Mouse (Mus musculus): Measurements from ENCODE around the gene Snrpb2. TPM values are rescaled to one million over a fixed set of nuclear protein-coding genes. Genes with fewer than 3 reads are reported as not detected.
A peak's percentile ranks its signal among the peaks of the same experiment; 100 is the strongest.

Gene Snrpb2
- 88.6 and 93.2 TPM in 2 replicates for polyA plus RNA-seq (2016; fragmentation: Nextera tagmentation; extraction: Ambion mirVana)

DNA sequence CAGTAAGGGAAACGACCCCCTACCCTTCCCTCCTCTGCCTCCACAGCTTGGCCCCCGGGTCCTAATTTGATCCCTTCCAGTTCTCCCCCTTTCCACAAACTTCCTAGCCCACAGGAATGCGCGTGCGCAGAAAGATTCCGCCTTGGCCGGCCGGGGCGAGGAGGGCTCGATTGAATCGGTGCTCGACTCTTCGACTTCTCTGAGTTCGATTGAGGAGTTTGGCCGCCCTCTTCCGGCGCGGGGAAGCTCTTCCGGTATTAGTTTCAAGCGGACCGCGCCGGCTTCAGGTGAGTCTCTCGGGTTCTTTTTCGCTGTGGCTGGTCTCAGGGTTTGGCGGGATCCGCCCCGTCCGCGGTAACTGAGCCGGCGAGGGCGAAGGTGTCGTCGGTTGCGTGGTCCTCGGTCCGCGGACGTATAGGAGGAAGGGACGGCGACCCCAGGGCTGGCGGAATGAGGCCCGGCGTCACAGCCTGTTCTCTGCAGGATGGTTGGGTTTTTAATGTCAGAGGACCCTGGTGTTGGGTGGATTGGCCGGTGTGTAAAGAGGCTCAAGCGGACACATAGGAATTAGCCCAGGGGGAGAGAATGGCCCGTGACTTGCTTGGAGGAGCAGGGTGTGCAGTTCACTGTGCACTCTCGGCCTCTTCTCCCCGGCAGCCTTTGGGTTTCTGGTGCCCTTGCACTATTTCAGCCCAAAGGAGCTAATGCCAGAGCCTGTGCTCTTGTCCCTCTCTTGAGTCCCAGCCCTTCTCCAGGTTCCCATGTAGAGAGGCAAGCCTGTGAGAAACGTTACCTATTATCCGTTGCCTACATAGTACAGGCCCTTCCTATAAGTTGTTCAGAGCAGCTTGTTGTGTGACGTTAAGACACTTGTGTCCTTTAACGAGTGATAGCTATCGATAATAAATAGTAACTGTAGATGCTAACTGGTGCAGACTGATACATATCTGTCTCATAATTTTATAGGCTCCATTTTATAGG lies at the start of gene Snrpb2:
Gene Snrpb2, plus strand, starts transcription at position 228 of the 981 bp plus-strand sequence.
- no peak within 1 kb of the TSS for H3K27ac ChIP-seq

DNA sequence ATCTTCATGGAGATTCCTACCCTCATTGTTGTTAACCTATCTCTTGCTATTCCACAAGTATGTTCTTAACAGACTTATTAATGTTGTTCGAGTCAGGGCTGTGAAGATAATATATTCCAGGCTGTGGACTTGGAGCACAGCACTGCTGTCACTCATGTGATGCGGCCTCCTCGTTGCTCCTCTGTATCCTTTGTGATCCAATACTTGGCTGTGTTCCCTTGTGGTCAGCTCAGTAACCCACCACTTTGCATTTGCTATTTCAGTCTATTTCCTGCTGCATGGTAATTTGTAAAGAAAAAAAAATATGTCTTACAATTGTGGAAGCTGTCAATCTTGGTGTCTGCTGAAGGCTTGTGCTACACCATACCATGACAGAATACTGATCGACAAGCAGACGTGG lies 49.8 kb upstream of the Snrpb2 start:
- no peaks in the 10 kb centered on the region for H3K36me3 ChIP-seq
- no peaks in the 10 kb centered on the region for H3K9me3 ChIP-seq
- H3K27me3 ChIP-seq (replicated peaks) = no peaks in the 10 kb centered on the region
- H3K9ac ChIP-seq = no peak overlapping the region
- H3K4me2 ChIP-seq (replicated peaks) = no peak overlapping the region
- 87% methylated on average over 5 of the region's 5 CpGs for WGBS
- H3K27ac ChIP-seq = no peak overlapping the region
- no peak for ATAC-seq (ENCODE audit: low FRiP score, low read depth)
- H3K4me3 ChIP-seq = no peak overlapping the region
- H3K4me1 ChIP-seq = no peaks in the 10 kb centered on the region; the same call in 1 of the 2 replicates

More for the DNA sequence above, at the start of gene Snrpb2:
- H3K9me3 ChIP-seq = no peaks in the 10 kb centered on the region
- peaks cover 20% of the 10 kb centered on the region for H3K36me3 ChIP-seq
- peak within 1 kb of the TSS; percentile 87 for H3K9ac ChIP-seq
- peak within 1 kb of the TSS; percentile 81 for H3K4me2 ChIP-seq (replicated peaks)
- H3K4me3 ChIP-seq = peak within 1 kb of the TSS; percentile 93
- peaks cover 5% of the 10 kb centered on the region for H3K4me1 ChIP-seq
- H3K27me3 ChIP-seq (replicated peaks) = no peaks in the 10 kb centered on the region
- 2% methylated on average over 55 of the region's 55 CpGs for WGBS
- ATAC-seq (ENCODE audit: low FRiP score, low read depth) = peak; percentile 88

DNA sequence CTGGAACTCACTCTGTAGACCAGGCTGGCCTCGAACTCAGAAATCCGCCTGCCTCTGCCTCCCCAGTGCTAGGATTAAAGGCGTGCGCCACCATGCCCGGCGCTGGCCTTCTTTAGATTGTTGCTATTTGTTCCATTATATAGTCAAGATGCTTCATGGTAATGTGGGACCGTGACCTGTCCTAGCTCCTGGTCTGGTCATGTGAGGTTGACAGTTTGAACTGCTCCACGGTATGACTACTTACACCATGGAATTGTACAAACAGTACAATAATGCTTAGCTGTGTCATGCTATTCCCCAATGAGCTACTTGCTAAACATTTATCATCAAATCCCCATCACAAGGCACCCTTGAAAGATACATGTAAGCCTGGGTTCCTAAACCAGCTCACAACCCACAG lies 44.8 kb upstream of the Snrpb2 start:
- Histone ChIP-seq H3K9ac (no peak overlapping the region), H3K9me3 (no peaks in the 10 kb centered on the region), H3K27ac (peak overlapping the region; percentile 1; the same call in 1 of the 2 replicates)

DNA sequence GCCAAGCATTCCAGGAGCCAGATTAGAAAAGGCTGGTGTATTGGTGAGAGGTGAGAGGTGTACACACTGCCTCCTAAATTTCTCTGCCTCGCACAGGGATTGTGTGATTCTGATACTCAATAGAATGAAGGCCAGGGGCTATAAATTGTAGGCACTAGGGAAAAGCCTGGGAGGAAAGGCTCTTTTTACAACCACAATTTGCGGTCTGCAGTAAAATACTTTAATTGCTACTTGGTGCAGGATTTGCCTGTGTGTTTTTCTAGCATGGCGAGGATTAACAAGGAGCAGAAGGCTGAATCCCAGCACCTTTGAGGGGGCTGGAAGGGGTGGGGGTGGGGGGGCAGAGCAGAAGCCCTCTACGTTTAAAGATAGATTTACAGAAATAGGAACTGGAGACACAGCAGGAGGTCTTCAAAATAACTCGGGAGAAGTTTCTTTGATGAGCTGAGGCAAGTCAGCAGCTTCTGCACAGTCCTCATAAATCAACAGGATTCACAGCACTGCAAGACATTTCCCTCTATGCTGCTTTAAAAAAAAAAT lies 44.2 kb upstream of the Snrpb2 start:
- peak overlapping the region; percentile 24; the same call in 1 of the 2 replicates for H3K4me2 ChIP-seq (replicated peaks)
- H3K9me3 ChIP-seq = no peaks in the 10 kb centered on the region
- H3K27ac ChIP-seq = peak overlapping the region; percentile 1; the same call in 1 of the 2 replicates
- peaks cover 21% of the 10 kb centered on the region for H3K4me1 ChIP-seq
- H3K27me3 ChIP-seq (replicated peaks) = no peaks in the 10 kb centered on the region
- WGBS = 5% methylated on average over 5 of the region's 5 CpGs
- no peak overlapping the region for H3K4me3 ChIP-seq
- ATAC-seq (ENCODE audit: low FRiP score, low read depth) = peak; percentile 69
- H3K9ac ChIP-seq = no peak overlapping the region
- no peaks in the 10 kb centered on the region for H3K36me3 ChIP-seq

More for the DNA sequence above, 44.8 kb upstream of the Snrpb2 start:
- H3K4me1 ChIP-seq = peaks cover 21% of the 10 kb centered on the region
- H3K4me2 ChIP-seq (replicated peaks) = no peak overlapping the region
- H3K4me3 ChIP-seq = no peak overlapping the region
- no peaks in the 10 kb centered on the region for H3K36me3 ChIP-seq
- H3K27me3 ChIP-seq (replicated peaks) = no peaks in the 10 kb centered on the region
- ATAC-seq (ENCODE audit: low FRiP score, low read depth) = no peak
- 93% methylated on average over 8 of the region's 8 CpGs for WGBS

DNA sequence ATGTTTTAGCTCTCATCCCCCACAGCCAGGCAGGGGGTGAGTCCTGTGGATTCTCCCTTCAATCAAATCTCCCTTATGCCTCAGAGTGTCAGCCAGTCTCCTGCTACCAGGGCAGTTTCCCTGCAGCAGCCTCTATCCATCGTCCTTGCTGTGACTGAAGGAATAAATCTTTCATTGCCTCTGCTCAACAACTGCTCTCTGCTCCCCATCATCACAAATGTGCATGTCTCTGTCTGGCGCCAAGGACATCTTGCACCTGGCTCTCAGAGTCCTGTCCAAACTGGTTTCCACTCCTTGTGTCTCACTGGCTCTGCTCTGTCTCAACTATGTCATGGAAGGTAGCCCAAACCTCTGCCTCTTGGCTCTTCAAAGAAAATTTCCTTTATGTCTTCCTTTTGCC lies 43.1 kb upstream of the Snrpb2 start:
- 18% methylated on average over 2 of the region's 2 CpGs for WGBS
- no peaks in the 10 kb centered on the region for H3K9me3 ChIP-seq
- H3K4me1 ChIP-seq = peaks cover 21% of the 10 kb centered on the region
- no peak overlapping the region for H3K27ac ChIP-seq
- H3K36me3 ChIP-seq = no peaks in the 10 kb centered on the region
- no peak overlapping the region for H3K4me2 ChIP-seq (replicated peaks)
- peak; percentile 54; the same call in 1 of the 2 replicates for ATAC-seq (ENCODE audit: low FRiP score, low read depth)
- H3K4me3 ChIP-seq = no peak overlapping the region
- H3K27me3 ChIP-seq (replicated peaks) = no peaks in the 10 kb centered on the region
- no peak overlapping the region for H3K9ac ChIP-seq

DNA sequence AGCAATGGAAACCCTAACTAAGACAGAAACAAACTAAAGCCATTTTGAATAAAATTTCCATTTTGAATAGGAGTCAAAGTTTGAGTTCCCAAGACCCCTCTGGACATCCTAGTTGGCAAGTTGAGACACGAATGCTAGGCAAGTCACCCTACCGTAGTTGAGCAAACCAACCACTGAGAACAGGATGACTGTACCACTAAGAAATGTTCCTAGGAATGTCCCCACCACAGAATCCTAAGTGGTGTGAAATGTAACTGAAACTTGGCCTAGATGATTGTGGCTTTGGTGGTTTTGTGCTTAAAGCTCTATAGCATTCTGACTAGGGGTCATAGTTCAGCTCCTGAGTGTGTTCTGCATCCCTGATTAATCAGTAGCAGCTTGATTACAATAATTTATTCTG lies 39.5 kb upstream of the Snrpb2 start:
- 90% methylated on average over 2 of the region's 2 CpGs for WGBS
- Histone ChIP-seq H3K9ac (no peak overlapping the region), H3K27ac (no peak overlapping the region), H3K4me3 (no peak overlapping the region), H3K4me1 (peaks cover 19% of the 10 kb centered on the region), H3K9me3 (no peaks in the 10 kb centered on the region), H3K27me3 (replicated peaks) (no peaks in the 10 kb centered on the region), H3K36me3 (no peaks in the 10 kb centered on the region), H3K4me2 (replicated peaks) (no peak overlapping the region)
- ATAC-seq (ENCODE audit: low FRiP score, low read depth) = no peak

DNA sequence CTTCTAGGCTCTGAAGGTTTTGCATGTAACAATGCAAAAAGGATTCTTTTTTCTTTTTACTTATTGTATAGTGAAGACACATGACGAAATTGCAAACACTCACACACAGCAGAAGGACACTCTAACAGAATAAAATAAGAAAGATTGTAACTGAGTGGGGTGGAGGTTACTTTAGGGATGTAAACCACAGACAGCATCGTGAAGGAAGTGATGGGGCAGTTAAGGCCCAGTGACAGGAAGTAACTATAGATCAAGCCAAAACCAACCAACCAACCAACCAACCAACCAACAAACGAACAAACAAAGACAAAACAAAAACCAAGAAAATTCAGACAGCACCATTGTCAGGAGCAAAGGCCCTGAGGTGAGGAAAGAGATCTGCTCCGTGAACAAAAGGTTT lies 38.6 kb upstream of the Snrpb2 start:
- 80% methylated on average over 4 of the region's 4 CpGs for WGBS
- no peaks in the 10 kb centered on the region for H3K36me3 ChIP-seq

DNA sequence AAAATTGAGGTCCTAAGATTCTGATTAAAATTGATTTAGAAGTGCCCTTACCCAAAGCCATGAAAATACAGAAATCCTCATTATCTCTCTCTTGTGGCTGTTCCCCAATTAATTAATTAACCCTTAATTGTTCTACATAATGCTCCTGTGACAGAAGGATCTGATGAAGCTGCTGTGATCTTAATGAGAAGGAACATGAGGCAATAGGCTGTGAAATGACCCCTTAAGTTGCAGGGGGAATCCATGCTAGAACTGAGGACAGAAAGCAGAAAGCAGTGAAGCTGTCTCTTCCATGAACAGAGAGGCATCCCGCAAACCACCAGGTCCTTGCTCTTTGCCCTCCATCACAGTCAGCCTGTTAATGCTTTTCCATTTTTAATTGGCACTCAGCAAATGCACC lies 31.6 kb upstream of the Snrpb2 start:
- Histone ChIP-seq H3K36me3 (no peaks in the 10 kb centered on the region), H3K27me3 (replicated peaks) (no peaks in the 10 kb centered on the region), H3K4me3 (no peak overlapping the region), H3K9me3 (no peaks in the 10 kb centered on the region), H3K4me2 (replicated peaks) (no peak overlapping the region), H3K27ac (no peak overlapping the region), H3K4me1 (peaks cover 10% of the 10 kb centered on the region), H3K9ac (no peak overlapping the region)
- WGBS = 66% methylated on average over 1 of the region's 1 CpGs
- ATAC-seq (ENCODE audit: low FRiP score, low read depth) = no peak

More for the DNA sequence above, 38.6 kb upstream of the Snrpb2 start:
- H3K27me3 ChIP-seq (replicated peaks) = no peaks in the 10 kb centered on the region
- H3K4me3 ChIP-seq = no peak overlapping the region
- H3K27ac ChIP-seq = no peak overlapping the region
- peaks cover 11% of the 10 kb centered on the region; the same call in 1 of the 2 replicates for H3K4me1 ChIP-seq
- no peak overlapping the region for H3K9ac ChIP-seq
- H3K4me2 ChIP-seq (replicated peaks) = no peak overlapping the region
- no peak for ATAC-seq (ENCODE audit: low FRiP score, low read depth)
- no peaks in the 10 kb centered on the region for H3K9me3 ChIP-seq

DNA sequence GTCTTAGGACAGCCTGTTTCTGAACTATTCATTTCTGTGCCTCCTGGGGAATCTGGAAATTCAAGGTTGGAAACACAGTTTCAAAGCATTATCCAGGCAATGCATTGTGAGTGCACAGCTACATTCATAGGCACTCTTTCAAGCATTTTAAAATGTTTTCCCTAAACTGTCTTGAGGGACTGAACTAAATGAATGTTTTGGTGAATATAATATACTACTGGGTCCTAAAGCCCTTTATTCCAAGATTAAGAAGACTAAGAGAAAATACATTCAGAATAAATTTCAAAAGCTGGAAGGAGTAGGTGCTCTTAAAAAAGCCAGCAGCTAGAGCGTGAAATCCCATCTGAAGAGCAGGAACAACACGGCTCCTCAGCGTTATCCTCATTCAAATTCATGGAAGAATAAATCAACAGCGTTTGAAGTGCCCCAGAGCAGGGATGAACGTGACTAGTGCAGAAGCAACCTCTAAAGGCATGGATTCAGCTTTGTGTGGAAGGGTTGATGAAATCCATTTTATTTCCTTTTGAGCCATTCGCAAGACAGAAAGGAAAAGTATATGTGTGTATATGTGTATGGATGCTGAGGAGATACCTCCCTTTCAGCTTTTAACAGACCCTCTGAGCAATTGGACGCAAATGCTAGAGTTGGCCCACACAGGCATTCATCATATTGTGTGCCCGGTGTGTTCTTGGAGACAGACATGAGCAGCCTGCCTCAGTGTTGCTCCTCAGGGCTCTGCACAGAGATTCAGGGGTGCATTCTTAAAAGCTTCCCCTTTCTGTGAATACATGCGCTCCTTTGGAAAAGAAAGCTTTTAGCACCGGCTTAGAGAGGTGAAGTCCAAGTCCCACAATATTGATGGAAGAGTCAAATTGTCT lies 30.2 kb upstream of the Snrpb2 start:
- Histone ChIP-seq H3K4me1 (peaks cover 10% of the 10 kb centered on the region), H3K27me3 (replicated peaks) (no peaks in the 10 kb centered on the region), H3K36me3 (no peaks in the 10 kb centered on the region), H3K9me3 (no peaks in the 10 kb centered on the region), H3K4me2 (replicated peaks) (0 out of 2 replicates have a peak overlapping the region, but pooled peaks have one; percentile 14), H3K9ac (no peak overlapping the region), H3K27ac (no peak overlapping the region), H3K4me3 (no peak overlapping the region)
- WGBS = 42% methylated on average over 10 of the region's 10 CpGs
- ATAC-seq (ENCODE audit: low FRiP score, low read depth) = peak; percentile 73

DNA sequence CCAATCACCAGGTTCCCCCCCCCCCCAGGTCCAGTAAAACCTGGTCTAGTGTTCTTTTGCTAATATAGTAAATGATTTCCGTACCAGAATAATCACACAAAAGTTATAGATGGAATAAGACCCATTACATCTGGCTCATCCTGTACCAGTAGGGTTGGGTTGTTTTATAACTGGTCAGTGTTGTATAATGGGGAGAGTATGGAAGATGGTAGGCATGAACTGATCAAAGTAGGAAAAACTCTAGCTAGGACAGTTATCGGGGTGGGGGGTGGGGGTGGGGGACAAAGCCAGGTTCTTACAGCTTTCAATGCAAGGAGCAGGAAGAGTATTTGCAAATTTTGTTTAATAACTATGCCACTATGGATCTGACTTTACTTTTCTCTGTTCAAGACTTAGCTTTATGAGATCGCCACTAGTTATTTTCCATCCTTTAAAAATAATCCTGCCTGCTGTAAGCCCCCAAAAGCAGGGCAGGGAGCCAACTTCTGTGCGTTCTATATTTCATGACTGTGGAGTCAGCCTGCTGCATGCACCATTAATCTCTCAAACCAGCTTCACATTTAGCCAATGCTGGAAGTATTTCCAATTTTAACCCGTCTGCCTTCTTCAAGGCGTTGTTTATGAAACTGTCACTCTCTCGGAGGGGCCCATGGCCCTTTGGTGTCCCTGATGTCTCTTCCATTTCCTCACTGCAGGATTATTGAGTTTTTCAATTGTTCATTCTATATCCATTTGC lies 28.3 kb upstream of the Snrpb2 start:
- no peaks in the 10 kb centered on the region for H3K9me3 ChIP-seq
- H3K36me3 ChIP-seq = no peaks in the 10 kb centered on the region
- no peak overlapping the region for H3K27ac ChIP-seq
- H3K9ac ChIP-seq = no peak overlapping the region
- peaks cover 10% of the 10 kb centered on the region for H3K4me1 ChIP-seq
- H3K27me3 ChIP-seq (replicated peaks) = no peaks in the 10 kb centered on the region
- WGBS = 74% methylated on average over 7 of the region's 7 CpGs
- no peak overlapping the region for H3K4me2 ChIP-seq (replicated peaks)
- ATAC-seq (ENCODE audit: low FRiP score, low read depth) = no peak
- H3K4me3 ChIP-seq = no peak overlapping the region

DNA sequence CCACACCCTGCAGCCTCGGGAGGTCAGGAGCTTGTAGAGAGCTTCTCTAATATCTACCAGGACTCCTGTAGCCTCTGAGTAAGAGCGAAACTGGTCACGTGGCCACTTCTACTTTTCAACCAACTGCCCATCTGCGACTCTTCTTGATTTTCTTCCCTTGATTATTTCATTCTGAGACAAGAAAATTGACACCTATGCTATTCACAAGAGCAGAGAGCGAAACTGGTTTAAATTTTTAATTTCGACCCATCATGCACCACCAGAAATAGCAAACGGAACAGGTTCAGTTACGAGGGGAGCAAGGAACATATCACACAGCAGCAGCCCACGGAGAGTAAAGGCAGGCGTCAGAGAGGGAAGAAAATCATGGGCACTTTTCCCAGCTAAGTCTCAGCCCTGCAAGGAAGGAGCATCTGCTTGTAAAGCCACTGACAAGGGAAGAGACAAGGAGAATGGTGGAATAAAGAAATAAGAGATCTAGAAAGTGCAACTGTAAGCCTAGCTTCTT lies 27.7 kb upstream of the Snrpb2 start:
- Histone ChIP-seq H3K9me3 (no peaks in the 10 kb centered on the region), H3K36me3 (no peaks in the 10 kb centered on the region), H3K4me1 (peaks cover 10% of the 10 kb centered on the region), H3K4me2 (replicated peaks) (no peak overlapping the region), H3K27me3 (replicated peaks) (no peaks in the 10 kb centered on the region), H3K4me3 (no peak overlapping the region), H3K9ac (no peak overlapping the region), H3K27ac (no peak overlapping the region)
- 81% methylated on average over 10 of the region's 10 CpGs for WGBS
- no peak for ATAC-seq (ENCODE audit: low FRiP score, low read depth)

Measured in neural tube, embryonic 12.5 days (tissue).